Mouse (Mus musculus) heart, adult 18-20 months (tissue): Measurements from ENCODE around the gene Olfr1353. TPM values are rescaled to one million over a fixed set of nuclear protein-coding genes. Genes with fewer than 3 reads are reported as not detected.
"Not testable (repeated sequence)": the region's sequence is repeated elsewhere in the genome, so short reads cannot be mapped to it uniquely, and the experiment has no call there.

Experiments used
- DNase-seq, 2 experiments: peaks; one replicate each; pipeline ENCODE4 v3.0.0; 2021 to 2022; ENCODE audit warnings: mixed read lengths in 1 of 2
- long read RNA-seq, 2 experiments: library from polyadenylated mRNA; stranded (forward); transcript quantifications; one replicate each; pipeline ENCODE4 v2.0.0; 2021
- total RNA-seq, 2 experiments: library from RNA; stranded (reverse); gene quantifications; 2 replicates each; pipeline ENCODE4 v1.2.3; 2021

The Olfr1353 gene
- total RNA-seq: not detected
- long read RNA-seq, experiment 1: 0 reads
- long read RNA-seq, experiment 2: 0 reads

GRCm38 (mm10) chr10:78963009-78963408 is at the start of gene Olfr1353:
Gene Olfr1353, plus strand, starts transcription at chr10:78963309.
- DNase-seq: not testable (repeated sequence)

- DNase-seq: not testable (repeated sequence)
Measured at GRCm38 (mm10) chr10:78950336-78950735, 12.8 kb upstream of the Olfr1353 start, which contains the start of gene Olfr8. Gene Olfr8, plus strand, starts transcription at chr10:78950636.

GRCm38 (mm10) chr10:78980750-78981149 is 17.6 kb downstream of the Olfr1353 start, which contains the start of gene Olfr1352:
Gene Olfr1352, plus strand, starts transcription at chr10:78981050.
- no peak for DNase-seq

- DNase-seq: no peak
Measured at GRCm38 (mm10) chr10:79012172-79012571, 49.1 kb downstream of the Olfr1353 start, which contains the start of gene Olfr1351. Gene Olfr1351, plus strand, starts transcription at chr10:79012472.

Other genes with a start within 250 kb of the Olfr1353 start
- not detected for gene Casp14, start 245.0 kb upstream of the Olfr1353 start, total RNA-seq
- gene Ccdc105, start 210.2 kb upstream of the Olfr1353 start, total RNA-seq: not detected
- not detected for gene Slc1a6, start 182.8 kb upstream of the Olfr1353 start, total RNA-seq
- not detected for gene Olfr1356, start 111.1 kb upstream of the Olfr1353 start, total RNA-seq
- gene Olfr1355, start 87.8 kb upstream of the Olfr1353 start, total RNA-seq: not detected
- not detected for gene Olfr1354, start 50.1 kb upstream of the Olfr1353 start, total RNA-seq
- not detected for gene Olfr8, start 12.7 kb upstream of the Olfr1353 start, total RNA-seq
- not detected for gene Olfr1352, start 17.7 kb downstream of the Olfr1353 start, total RNA-seq
- not detected for gene Olfr1351, start 49.2 kb downstream of the Olfr1353 start, total RNA-seq
- not detected for gene Olfr57, start 65.4 kb downstream of the Olfr1353 start, total RNA-seq
- gene 2610008E11Rik, start 134.3 kb downstream of the Olfr1353 start, total RNA-seq: 1 to 10 TPM; 8.0 to 8.5 TPM
- gene Vmn2r80, start 185.5 kb downstream of the Olfr1353 start, total RNA-seq: not detected